Mouse (Mus musculus): ENCODE measurements at regions not wholly inside any gene's neighbourhood (a gene's known extent, or its start where the extent isn't known, plus 50 kb on each side); places are given as distances from the start of the nearest gene placed in this dataset.

DNA sequence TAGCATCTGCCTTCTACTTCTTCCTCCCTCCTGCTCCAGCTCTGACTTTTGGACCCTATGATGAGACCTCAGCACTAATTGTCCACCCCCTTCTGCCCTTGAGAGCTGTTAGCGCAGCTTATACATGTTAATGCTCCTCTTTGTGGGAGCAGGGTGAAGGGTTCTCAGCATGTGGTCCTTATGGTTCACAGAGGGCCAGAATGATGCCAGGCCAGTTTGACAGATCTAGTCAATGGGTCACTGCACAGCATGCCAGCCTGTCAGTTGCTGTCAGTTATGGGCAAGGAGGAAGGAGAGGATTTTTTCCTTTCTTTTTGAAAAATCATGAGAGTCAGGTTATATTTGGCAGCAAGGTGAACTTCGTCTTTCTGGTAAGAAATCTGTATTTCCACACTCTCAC lies 68.4 kb downstream of the 4931417E11Rik start:
- no peak for TF ChIP-seq POLR2A (IDR thresholded peaks at IDR 0.05; ENCODE audit: control insufficient read depth, low read depth, low read length)
- TF ChIP-seq CTCF (IDR thresholded peaks at IDR 0.05; ENCODE audit: control insufficient read depth, insufficient read depth, insufficient replicate concordance, low read depth, low read length): no peak
- no peak overlapping the region for H3K27ac ChIP-seq (ENCODE audit: control insufficient read depth, insufficient read depth, low read depth, low read length)
- H3K27me3 ChIP-seq (ENCODE audit: control insufficient read depth, insufficient read depth, low read length): no peaks in the 10 kb centered on the region
- H3K4me3 ChIP-seq (ENCODE audit: control insufficient read depth, low read depth, low read length): no peak overlapping the region
- no peaks in the 10 kb centered on the region for H3K36me3 ChIP-seq (ENCODE audit: control insufficient read depth, insufficient read depth, low read length)
- H3K4me1 ChIP-seq (ENCODE audit: control insufficient read depth, insufficient read depth, low read length): no peaks in the 10 kb centered on the region

DNA sequence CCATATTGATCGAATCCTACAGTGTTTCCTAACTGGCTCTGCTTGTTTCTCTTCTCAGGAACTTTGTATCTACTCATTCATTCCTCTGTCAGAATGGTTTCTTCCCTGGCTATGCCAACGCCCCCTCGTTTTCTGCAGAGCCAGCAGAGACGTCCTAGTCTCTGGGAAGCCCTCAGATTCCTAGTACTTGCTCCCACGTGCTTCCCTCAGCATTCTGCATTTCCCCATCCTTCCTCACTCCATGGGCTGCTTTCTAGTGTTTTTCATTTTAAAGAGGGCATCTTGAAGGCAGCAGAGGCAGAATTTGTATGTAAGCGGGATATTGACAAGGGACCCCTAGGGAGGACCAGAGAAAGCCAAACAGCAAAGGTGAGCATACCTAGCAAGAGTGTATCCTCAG lies 80.2 kb downstream of the 4931417E11Rik start:
- no peak overlapping the region for H3K4me3 ChIP-seq (ENCODE audit: control insufficient read depth, low read depth, low read length)
- H3K27me3 ChIP-seq (ENCODE audit: control insufficient read depth, insufficient read depth, low read length): no peaks in the 10 kb centered on the region
- TF ChIP-seq CTCF (IDR thresholded peaks at IDR 0.05; ENCODE audit: control insufficient read depth, insufficient read depth, insufficient replicate concordance, low read depth, low read length) (no peak), POLR2A (IDR thresholded peaks at IDR 0.05; ENCODE audit: control insufficient read depth, low read depth, low read length) (no peak)
- H3K27ac ChIP-seq (ENCODE audit: control insufficient read depth, insufficient read depth, low read depth, low read length): no peak overlapping the region
- no peaks in the 10 kb centered on the region for H3K4me1 ChIP-seq (ENCODE audit: control insufficient read depth, insufficient read depth, low read length)
- H3K36me3 ChIP-seq (ENCODE audit: control insufficient read depth, insufficient read depth, low read length): no peaks in the 10 kb centered on the region

- Histone ChIP-seq H3K27ac (ENCODE audit: control insufficient read depth, insufficient read depth, low read depth, low read length) (no peak overlapping the region), H3K4me1 (ENCODE audit: control insufficient read depth, insufficient read depth, low read length) (no peaks in the 10 kb centered on the region), H3K27me3 (ENCODE audit: control insufficient read depth, insufficient read depth, low read length) (no peaks in the 10 kb centered on the region), H3K4me3 (ENCODE audit: control insufficient read depth, low read depth, low read length) (no peak overlapping the region), H3K36me3 (ENCODE audit: control insufficient read depth, insufficient read depth, low read length) (no peaks in the 10 kb centered on the region)
- TF ChIP-seq POLR2A (IDR thresholded peaks at IDR 0.05; ENCODE audit: control insufficient read depth, low read depth, low read length) (no peak), CTCF (IDR thresholded peaks at IDR 0.05; ENCODE audit: control insufficient read depth, insufficient read depth, insufficient replicate concordance, low read depth, low read length) (no peak)
Measured at GRCm38 (mm10) chr6:73386261-73386660, 83.2 kb downstream of the 4931417E11Rik start.

DNA sequence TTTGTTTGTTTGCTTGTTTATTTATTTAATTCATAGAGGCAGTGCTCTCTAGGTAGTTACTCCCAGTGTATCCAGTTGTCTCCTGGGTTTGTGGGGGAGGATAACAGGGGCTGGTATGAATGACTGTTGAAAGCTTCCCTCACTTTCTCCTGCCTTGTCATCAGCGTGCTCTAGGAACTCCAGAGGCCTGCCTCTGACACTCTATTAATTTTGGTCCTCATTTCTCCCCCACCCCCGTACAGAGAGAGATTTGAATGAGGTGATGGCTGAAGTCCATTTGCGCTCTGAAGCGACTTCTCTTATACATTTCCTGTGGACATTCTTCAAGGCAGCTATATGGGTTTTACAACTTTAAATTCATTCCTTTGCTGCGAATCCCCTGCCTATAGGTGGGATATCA lies 89.6 kb downstream of the 4931417E11Rik start:
- no peak overlapping the region for H3K27ac ChIP-seq (ENCODE audit: control insufficient read depth, insufficient read depth, low read depth, low read length)
- peaks cover 2% of the 10 kb centered on the region; the same call in 1 of the 2 replicates for H3K4me1 ChIP-seq (ENCODE audit: control insufficient read depth, insufficient read depth, low read length)
- H3K27me3 ChIP-seq (ENCODE audit: control insufficient read depth, insufficient read depth, low read length): no peaks in the 10 kb centered on the region
- TF ChIP-seq POLR2A (IDR thresholded peaks at IDR 0.05; ENCODE audit: control insufficient read depth, low read depth, low read length): no peak
- no peak for TF ChIP-seq CTCF (IDR thresholded peaks at IDR 0.05; ENCODE audit: control insufficient read depth, insufficient read depth, insufficient replicate concordance, low read depth, low read length)
- no peaks in the 10 kb centered on the region for H3K36me3 ChIP-seq (ENCODE audit: control insufficient read depth, insufficient read depth, low read length)
- no peak overlapping the region for H3K4me3 ChIP-seq (ENCODE audit: control insufficient read depth, low read depth, low read length)

GRCm38 (mm10) chr6:73377884-73378283 lies 91.6 kb downstream of the 4931417E11Rik start:
- H3K36me3 ChIP-seq (ENCODE audit: control insufficient read depth, insufficient read depth, low read length): no peaks in the 10 kb centered on the region
- no peak overlapping the region for H3K4me3 ChIP-seq (ENCODE audit: control insufficient read depth, low read depth, low read length)
- no peak overlapping the region for H3K27ac ChIP-seq (ENCODE audit: control insufficient read depth, insufficient read depth, low read depth, low read length)
- no peaks in the 10 kb centered on the region for H3K27me3 ChIP-seq (ENCODE audit: control insufficient read depth, insufficient read depth, low read length)
- H3K4me1 ChIP-seq (ENCODE audit: control insufficient read depth, insufficient read depth, low read length): peaks cover 2% of the 10 kb centered on the region; the same call in 1 of the 2 replicates
- TF ChIP-seq POLR2A (IDR thresholded peaks at IDR 0.05; ENCODE audit: control insufficient read depth, low read depth, low read length) (no peak), CTCF (IDR thresholded peaks at IDR 0.05; ENCODE audit: control insufficient read depth, insufficient read depth, insufficient replicate concordance, low read depth, low read length) (no peak)

DNA sequence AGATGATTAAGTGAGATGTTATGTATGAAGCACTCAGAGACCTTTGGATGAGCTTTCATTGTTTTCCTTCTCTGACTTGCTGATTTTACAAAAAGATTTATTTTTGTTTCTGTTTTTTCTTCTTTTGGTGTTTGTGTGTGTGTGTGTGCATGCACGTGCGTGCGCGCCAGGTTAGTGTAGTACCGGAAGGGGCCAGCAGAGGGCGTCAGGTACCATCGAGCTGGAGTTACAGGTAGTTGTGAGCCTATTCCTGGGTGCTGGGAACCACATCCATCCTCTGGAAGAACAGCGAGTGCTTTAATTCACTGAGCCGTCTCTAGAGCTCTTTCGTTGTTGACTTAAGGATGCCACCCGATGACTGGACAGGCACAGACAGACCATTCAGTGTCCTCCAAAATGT lies 93.2 kb downstream of the 4931417E11Rik start:
- Histone ChIP-seq H3K4me3 (ENCODE audit: control insufficient read depth, low read depth, low read length) (no peak overlapping the region), H3K4me1 (ENCODE audit: control insufficient read depth, insufficient read depth, low read length) (peaks cover 2% of the 10 kb centered on the region; the same call in 1 of the 2 replicates), H3K36me3 (ENCODE audit: control insufficient read depth, insufficient read depth, low read length) (no peaks in the 10 kb centered on the region), H3K27ac (ENCODE audit: control insufficient read depth, insufficient read depth, low read depth, low read length) (no peak overlapping the region), H3K27me3 (ENCODE audit: control insufficient read depth, insufficient read depth, low read length) (no peaks in the 10 kb centered on the region)
- peak; percentile 98 for TF ChIP-seq CTCF (IDR thresholded peaks at IDR 0.05; ENCODE audit: control insufficient read depth, insufficient read depth, insufficient replicate concordance, low read depth, low read length)
- no peak for TF ChIP-seq POLR2A (IDR thresholded peaks at IDR 0.05; ENCODE audit: control insufficient read depth, low read depth, low read length)

DNA sequence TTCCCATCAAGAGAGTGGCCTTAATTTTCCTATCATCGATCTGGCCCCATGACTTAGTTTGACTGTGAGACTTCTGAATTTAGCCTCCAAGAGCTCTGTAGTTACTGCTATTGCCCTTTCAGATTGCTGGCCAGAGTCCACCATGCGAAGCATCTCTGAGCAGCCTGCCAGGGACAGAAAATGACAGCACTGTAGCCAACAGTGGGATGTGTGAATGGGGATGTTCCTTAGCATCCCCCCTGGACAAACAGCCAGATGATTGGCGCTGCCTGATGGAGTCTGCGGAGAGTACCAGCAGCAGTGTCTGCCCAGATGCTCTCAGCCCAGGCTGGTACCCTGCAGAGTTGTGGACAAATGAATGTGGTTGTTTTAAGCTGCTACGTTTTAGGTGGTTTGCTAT lies 96.6 kb downstream of the 4931417E11Rik start:
- peaks cover 8% of the 10 kb centered on the region for H3K4me1 ChIP-seq (ENCODE audit: control insufficient read depth, insufficient read depth, low read length)
- no peak overlapping the region for H3K4me3 ChIP-seq (ENCODE audit: control insufficient read depth, low read depth, low read length)
- H3K36me3 ChIP-seq (ENCODE audit: control insufficient read depth, insufficient read depth, low read length): no peaks in the 10 kb centered on the region
- no peak for TF ChIP-seq POLR2A (IDR thresholded peaks at IDR 0.05; ENCODE audit: control insufficient read depth, low read depth, low read length)
- TF ChIP-seq CTCF (IDR thresholded peaks at IDR 0.05; ENCODE audit: control insufficient read depth, insufficient read depth, insufficient replicate concordance, low read depth, low read length): no peak
- no peak overlapping the region for H3K27ac ChIP-seq (ENCODE audit: control insufficient read depth, insufficient read depth, low read depth, low read length)
- H3K27me3 ChIP-seq (ENCODE audit: control insufficient read depth, insufficient read depth, low read length): no peaks in the 10 kb centered on the region

DNA sequence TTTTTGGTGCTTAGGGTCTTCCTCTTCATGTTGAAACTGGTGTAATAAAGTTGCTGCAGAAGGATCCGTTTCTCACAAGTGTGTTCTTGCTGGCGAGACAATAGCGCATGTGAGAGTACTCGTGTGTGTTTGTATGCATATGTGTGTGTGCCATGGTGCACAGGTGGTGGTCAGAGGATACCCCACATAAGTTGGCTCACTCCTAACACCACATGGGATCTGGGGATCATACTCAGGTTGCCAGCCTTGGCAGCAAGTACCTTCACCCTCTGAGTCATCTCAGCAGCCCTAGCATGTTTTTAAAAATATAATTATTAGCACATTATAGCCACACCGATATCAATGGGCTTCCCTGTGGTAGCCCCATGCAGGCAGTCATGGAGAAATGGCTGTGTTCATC lies 97.6 kb downstream of the 4931417E11Rik start:
- TF ChIP-seq POLR2A (IDR thresholded peaks at IDR 0.05; ENCODE audit: control insufficient read depth, low read depth, low read length) (no peak), CTCF (IDR thresholded peaks at IDR 0.05; ENCODE audit: control insufficient read depth, insufficient read depth, insufficient replicate concordance, low read depth, low read length) (no peak)
- no peak overlapping the region for H3K27ac ChIP-seq (ENCODE audit: control insufficient read depth, insufficient read depth, low read depth, low read length)
- H3K36me3 ChIP-seq (ENCODE audit: control insufficient read depth, insufficient read depth, low read length): no peaks in the 10 kb centered on the region
- H3K4me1 ChIP-seq (ENCODE audit: control insufficient read depth, insufficient read depth, low read length): peaks cover 8% of the 10 kb centered on the region
- no peak overlapping the region for H3K4me3 ChIP-seq (ENCODE audit: control insufficient read depth, low read depth, low read length)
- H3K27me3 ChIP-seq (ENCODE audit: control insufficient read depth, insufficient read depth, low read length): no peaks in the 10 kb centered on the region
